Mouse (Mus musculus): ENCODE data around the gene Ofcc1.

The Ofcc1 gene

DNA sequence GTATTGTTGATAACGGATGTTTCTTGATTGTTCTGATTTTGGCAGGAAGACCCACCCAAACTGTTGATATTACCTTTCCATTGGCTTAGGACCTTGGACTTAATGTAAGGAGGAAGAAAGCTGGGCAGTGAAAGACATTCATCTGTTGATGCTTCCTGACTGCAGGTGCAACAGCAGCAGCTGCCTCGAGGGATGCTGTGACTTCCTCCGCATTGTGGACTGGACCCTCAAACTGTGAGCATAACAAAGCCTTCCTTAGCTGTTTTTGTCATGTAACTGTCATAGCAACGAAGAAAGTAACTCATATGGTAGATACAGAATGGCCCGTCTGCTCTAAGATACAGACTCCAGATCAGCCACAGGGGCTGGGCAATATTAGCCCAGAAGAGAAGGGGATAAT lies 102.5 kb downstream of the Ofcc1 start:
- in situ Hi-C loops (cut with MboI; ENCODE audit: unreplicated experiment in 2 of 2) = no loop called here

DNA sequence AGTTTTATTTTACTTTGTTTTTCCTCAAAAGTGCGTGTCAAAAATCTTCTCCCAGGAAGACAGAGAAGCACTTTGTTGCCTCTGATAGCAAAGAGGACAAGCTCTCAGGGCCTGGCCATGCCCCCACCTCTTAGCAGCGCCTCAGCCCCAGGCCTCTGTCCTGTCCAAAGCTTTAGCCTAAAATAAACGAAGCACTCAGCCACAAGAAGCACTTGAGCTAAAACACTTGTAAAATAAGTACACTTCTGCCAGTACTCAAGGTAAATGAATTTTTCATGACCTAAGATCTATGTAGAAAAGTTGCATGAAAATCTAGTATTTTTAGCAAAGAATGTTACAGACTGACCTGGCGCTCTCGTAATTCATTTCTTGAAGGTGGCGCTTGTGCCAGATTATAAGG lies 117.4 kb downstream of the Ofcc1 start:
- in situ Hi-C loops (cut with MboI; ENCODE audit: unreplicated experiment in 2 of 2) = no loop called here

DNA sequence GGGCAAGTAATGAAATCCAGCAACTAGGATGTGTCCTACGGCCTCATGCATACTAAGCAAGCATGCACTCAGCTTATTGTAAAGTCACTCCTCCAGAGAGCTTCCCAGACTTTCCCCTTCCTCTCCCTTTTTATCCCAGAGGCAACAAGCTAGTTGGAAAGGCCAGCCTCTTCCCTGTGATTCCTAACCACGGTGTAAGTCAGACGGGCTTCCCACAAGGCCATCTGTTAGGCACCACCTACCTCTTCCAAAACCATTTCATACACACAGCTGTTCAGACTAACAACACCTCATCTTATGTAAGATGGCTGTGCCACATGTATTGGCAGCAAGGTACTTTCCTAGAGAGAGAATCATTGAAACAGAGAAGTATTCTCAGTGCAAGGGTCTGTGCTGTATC lies 124.9 kb downstream of the Ofcc1 start:
- in situ Hi-C loops (cut with MboI; ENCODE audit: unreplicated experiment in 2 of 2) = no loop called here

DNA sequence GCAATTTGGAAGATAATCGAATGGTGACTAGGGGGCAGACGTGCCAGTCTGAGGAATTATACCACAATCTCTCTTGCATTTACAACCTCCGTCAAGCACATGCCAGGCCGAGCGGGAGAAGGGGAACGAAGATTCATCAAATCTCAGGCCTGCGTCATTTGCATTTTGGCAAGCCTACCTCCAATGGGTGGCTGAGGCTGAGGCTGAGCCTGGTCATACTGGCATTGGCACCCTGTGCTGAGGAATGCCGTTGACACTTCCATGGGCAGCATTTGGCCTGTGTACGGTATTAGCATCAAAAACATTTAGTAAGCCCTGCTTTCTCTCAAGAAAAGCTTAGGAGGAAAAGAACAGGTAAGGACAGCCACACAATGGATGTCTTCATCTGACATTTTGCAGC lies 152.9 kb downstream of the Ofcc1 start:
- in situ Hi-C loops (cut with MboI; ENCODE audit: unreplicated experiment in 2 of 2) = no loop called here

DNA sequence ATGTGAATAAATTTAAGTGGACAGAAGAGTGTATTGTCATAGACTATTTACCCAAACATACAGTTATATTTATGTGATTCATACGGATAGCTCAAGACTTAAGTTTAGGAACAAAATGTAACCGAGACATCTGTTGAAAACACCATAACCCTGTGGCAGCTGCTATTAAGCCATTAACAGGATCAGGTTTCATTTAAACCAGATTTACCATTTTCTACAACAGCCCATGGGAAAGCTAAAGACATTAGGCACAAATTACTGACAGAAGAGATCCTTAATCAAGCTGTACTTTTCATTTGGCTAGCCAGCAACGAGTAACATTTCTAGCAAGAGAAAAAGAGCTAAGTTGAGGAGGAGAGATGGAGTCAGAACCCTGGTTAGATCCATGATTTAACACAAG lies 179.5 kb downstream of the Ofcc1 start:
- in situ Hi-C loops (cut with MboI; ENCODE audit: unreplicated experiment in 2 of 2) = no loop called here

DNA sequence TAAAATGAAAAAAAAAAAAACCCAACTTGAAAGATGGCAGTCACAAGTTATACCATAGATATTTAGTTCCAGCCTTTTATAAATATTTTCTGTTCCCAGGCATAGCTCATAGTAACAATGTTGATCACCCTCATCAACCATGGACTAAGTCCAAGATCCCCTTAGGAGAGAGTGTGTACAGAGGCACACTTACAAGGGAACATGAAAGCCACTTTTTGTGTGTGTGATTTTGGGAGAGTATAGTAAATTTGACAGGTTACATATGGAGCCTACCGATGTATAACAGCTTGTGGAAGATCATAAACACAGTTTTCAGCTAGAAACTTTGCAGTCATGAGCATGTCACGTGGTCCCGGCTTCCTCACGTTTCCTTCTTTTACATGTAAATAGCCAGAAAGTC lies 189.5 kb downstream of the Ofcc1 start:
- in situ Hi-C loops (cut with MboI; ENCODE audit: unreplicated experiment in 2 of 2) = no loop called here

DNA sequence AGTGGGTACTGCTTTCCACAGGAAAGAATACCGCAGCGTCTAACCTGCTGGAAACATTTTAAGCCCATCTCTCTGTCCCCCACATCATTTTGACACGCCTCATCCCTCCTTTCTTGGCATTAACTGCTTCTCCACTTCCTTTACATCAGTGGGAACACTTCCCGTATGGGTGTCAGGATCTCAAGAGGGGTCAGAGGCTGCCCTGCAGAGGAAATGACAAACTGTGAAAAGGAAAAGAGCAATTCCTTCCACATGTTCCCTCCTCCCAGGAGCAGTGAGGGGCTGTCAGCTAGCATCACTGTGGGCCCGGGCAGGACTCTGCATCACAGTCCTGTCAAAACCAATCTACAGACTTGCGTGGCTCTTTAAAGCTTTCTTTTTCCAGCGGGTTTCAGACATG lies 193.4 kb downstream of the Ofcc1 start:
- in situ Hi-C loops (cut with MboI; ENCODE audit: unreplicated experiment in 2 of 2) = no loop called here

DNA sequence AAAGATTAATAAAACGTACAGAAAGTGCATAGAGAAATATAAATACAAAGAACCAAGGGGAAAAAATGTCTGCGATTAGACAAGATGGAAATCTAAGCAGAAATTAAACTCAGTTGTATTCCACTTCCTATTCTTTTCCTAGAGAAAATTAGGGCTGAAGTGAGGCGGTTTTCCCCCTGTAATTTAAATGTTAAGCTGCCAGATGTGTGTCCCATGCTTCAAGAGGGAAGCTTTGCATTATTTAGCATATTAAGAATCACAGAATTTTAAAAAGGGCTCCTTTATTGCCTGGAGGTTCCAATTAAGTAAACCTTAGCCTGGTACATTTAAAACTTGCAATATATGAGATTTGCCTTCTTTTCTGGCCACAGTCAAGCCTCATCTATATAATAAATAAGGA lies 205.8 kb downstream of the Ofcc1 start:
- in situ Hi-C loops (cut with MboI; ENCODE audit: unreplicated experiment in 2 of 2) = no loop called here

DNA sequence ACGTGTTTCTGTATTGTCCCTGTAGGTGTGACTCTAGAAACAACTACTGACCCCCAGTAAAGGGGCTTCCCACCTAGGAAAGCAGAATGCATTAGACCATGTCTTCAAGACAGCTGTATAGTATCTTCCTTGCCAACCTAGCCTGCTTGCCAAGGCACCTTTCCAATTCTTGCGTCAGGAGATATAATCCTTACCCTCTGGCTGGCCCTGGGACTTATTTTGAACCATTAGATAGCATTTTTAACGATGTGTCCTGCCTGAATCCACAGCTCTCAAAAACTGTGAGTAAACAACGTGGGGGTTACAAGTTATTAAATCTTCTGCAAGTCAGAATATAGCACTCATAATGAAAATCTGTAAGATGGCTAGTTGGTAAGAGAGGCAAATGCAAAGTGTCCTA lies 221.3 kb downstream of the Ofcc1 start:
- in situ Hi-C loops (cut with MboI; ENCODE audit: unreplicated experiment in 2 of 2) = no loop called here

DNA sequence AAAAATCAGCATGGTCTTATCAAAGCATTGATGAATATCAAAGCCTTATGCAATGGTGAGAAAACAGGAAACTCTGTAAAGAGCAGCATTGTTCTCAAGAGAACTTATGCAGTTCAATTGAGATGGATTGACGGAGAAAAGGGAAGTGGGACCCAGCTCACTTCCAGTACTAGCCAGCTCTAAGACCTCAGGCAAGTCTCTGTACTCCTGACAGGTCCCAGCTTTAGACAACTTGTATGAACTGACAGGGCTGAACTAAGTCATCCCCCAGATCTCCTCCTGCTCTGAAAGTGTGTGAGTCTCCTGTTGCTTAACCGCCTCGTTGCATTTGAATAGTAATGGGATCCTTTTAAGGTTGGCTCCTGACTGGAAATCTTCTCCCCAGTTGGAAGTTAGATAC lies 225.2 kb downstream of the Ofcc1 start:
- in situ Hi-C loops (cut with MboI; ENCODE audit: unreplicated experiment in 2 of 2) = no loop called here

DNA sequence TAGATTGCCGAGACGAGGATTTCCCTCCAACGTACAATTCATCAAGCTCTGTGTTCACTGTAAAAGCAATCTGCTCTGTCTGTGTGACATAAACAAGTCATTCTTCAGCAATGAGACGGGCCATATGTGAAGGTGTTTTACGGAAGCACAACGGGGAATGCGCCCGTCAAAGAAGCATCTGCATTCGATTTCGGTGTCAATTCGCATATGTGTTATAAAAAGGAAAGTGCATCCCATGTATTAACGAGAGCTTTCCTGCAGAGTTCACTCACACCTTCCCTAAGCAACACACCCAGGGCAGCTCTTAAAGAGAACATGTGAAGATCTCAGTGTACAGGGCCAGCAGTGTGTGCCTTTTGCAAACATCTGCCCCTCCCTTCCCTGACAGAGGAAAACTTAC lies 225.6 kb downstream of the Ofcc1 start:
- in situ Hi-C loops (cut with MboI; ENCODE audit: unreplicated experiment in 2 of 2) = no loop called here

DNA sequence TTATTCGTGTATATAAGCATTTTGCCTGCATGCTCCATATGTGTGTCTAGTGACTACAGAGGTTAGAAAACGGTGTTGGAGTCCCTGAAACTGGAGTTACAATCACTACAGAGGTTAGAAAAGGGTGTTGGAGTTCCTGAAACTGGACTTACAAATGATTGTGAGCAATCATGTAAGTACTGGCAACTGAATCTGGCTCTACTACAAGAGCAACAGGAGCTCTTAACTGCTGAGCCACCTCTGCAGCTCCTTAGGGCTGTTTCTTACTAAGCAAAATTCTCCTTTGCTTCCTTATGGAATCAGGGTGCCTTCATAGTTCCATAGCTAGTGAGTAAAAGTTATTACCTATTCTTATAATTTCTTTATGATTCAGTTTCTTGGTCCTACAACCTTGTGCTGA lies 237.4 kb downstream of the Ofcc1 start:
- in situ Hi-C loops (cut with MboI; ENCODE audit: unreplicated experiment in 2 of 2) = no loop called here

DNA sequence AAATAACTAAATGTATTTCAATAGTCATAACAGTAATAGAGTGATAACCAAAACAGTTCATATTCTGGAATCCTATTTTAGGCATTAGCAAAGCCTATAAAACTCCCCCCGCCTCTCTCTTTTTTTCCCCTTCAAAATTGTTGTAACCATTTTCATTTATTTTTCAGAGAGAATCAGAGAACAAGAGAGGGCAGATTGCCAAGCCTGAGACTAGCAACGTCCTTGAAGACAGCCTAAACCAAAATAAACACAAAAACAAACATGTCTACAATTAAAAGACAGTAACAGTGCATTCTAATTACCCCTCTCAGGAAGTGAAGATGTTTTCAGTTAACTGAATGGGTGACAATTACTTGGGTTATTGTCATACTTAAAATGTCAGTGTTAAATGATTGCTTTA lies 248.9 kb downstream of the Ofcc1 start:
- in situ Hi-C loops (cut with MboI; ENCODE audit: unreplicated experiment in 2 of 2) = no loop called here

DNA sequence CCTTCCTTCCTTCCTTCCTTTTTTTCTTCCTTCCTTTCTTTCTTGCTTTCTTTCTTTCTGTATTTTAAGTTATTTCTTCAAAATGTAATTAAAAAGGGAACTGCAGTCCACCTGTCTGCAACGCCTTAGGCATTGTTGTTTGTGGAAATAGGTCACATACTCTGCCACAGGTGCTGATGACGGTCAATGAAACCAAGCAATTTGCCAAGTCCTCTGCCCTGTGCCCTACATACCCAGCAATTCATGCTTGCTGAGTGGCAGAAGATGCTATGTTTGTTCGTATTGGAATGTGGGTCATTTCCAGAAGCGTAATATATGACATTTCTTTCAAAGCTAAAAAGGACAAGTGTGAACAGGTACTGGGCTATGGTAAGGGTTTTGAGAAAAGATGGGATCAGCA lies 285.0 kb downstream of the Ofcc1 start:
- in situ Hi-C loops (cut with MboI; ENCODE audit: unreplicated experiment in 2 of 2) = no loop called here

DNA sequence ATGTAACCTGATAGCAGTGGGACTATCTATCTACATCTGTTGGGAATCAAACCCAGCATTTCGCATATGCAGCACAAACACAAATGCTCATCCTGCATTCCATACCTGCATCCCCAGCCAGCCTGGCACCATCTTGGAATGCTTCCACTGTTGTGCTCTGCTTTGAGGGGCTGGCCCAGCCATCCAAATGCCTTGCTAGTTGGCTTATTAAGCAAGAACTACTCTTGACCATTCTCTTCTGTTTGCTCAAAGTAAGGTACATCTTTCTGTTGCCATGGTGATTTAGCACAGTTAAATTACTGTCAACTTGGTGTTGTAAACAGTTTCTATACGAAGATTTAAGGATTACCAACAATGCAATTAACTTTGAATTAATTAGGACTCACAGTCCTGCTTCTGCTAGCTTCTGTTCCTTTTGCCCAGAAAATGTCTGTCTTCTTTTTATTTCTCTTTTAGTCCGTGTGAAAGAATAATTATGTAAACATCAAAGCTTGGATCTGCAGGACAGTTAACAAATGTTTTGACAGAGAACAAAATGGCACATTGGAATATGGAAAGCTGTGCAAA lies 286.3 kb downstream of the Ofcc1 start:
- in situ Hi-C loops (cut with MboI; ENCODE audit: unreplicated experiment in 2 of 2) = no loop called here

DNA sequence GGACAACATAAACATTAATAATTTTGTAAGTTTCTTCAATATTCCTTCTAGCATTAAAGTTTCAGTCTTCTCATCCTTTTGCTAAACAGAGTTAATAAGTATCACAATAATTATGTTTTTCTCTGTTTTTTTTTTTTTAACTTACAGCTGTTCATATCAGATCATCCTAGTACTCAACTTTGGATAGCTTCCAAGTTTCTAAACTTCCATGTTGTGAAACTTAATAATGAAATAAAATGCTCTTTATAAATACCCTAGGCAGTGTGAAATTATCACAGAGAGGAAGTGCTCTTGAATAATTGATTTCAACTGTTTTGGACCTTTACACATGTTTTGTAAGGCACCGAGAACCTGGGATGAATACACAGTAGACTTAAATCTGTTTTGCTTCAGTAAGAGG lies 291.2 kb downstream of the Ofcc1 start:
- in situ Hi-C loops (cut with MboI; ENCODE audit: unreplicated experiment in 2 of 2) = no loop called here

DNA sequence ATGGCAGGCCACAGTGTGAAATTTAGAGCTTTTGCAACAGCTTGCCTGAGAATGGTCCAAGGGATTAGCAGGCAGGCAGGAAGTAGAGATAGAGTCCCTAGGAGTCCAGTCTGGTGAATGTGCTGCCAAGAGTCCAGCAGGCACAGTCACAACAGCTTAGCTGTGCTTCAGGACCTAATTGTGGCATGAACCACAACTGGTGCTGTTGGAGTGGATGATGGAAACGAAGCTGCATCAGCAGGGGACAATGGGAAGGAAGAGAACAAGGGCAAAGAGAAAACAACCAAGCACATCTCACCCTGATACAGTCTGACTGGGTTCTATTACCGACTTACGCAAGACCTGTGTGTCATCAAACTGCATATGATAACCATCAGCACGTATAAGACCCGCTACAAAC lies 300.0 kb downstream of the Ofcc1 start:
- in situ Hi-C loops (cut with MboI; ENCODE audit: unreplicated experiment in 2 of 2) = no loop called here

DNA sequence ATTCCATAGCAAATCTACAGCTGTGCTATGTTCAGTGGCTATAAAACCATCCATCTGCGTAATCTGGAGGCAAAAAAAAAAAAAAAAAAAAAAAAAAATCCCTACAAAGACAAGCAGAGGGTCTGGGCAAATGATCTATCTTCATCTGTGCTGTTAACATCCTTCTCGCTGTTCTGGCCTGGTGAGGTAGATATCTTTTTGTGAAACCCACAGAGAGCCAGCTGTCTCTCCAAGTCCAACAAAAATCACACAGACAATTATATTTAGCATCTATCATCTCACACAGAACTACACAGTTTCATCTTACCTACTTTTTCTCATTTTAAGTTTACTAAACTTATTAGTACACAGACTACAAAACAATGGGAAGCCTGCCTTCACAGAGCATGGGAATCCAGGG lies 323.4 kb downstream of the Ofcc1 start:
- in situ Hi-C loops (cut with MboI; ENCODE audit: unreplicated experiment in 2 of 2) = no loop called here

DNA sequence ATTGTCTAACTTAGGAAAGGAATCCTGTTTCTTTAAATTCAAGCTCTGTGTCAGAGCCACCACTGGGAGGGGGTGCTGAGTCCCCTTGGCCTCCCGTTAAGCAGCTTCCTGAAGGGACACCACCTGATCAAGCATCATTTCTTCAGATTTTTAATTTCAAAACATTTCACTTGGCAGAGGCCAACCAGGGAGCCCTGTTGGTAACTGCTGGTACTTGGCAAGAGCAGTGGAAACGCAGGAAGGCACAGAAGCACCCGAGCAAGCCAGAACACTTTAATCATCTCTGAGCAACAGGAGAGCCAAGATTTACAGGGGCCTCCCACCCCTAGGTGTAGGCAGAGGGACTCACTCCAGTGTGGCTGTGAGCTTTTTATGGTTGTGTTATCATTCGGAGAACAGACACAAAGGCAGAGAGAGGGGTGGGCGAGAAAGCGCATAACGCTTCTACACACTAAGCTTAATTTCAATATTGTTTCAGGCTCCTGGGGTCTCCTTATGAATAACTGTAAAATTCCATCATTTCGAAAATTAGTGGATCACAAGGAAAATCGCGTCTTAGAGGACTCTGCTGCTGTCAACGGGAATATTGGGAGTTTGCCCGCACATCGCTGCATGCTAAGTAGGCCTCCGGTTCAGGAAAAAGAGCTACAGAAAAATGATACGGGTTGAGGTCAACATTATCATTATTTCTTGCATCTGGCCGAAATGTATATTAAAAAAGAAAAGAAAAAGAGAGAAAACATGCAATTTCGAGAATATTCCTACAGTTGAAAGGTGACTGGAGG lies 324.1 kb downstream of the Ofcc1 start:
- in situ Hi-C loops (cut with MboI; ENCODE audit: unreplicated experiment in 2 of 2) = no loop called here

DNA sequence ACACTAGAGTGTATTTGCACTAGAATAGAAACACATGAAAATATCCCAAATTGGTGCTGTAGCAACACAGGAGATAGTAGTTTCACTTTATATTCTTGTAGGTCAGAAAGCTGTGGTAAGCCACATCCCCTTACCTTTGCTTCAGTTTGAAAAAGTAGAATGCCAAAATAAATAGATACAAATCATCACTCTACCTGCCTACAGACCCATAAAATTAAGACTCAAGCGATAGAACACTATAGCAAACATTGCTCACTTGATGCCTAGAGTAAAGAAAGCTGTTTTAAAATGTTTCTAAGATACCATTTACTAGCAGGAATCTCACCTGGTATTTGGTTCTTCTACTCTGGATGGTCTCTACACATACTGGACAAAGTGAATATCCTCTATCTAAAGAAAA lies 331.8 kb downstream of the Ofcc1 start:
- in situ Hi-C loops (cut with MboI; ENCODE audit: unreplicated experiment in 2 of 2) = no loop called here

DNA sequence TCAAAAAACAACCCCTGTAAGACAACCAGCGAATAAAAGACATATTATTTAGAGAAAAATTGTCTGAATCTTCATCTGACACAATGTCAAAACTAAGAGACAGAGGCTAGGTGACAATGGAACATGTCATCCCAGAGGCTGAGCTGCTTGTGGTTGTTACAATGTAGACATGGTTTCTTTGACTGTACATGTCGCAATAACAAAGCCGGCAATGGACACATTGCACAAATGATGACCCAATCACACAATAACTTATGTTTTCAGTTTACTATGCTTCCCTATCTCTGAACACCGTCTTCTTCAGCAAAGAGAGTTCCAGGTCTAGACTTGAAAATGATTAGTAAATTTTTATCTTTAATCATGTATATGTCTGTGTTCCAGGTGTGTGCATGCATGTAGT lies 332.4 kb downstream of the Ofcc1 start:
- in situ Hi-C loops (cut with MboI; ENCODE audit: unreplicated experiment in 2 of 2) = no loop called here

DNA sequence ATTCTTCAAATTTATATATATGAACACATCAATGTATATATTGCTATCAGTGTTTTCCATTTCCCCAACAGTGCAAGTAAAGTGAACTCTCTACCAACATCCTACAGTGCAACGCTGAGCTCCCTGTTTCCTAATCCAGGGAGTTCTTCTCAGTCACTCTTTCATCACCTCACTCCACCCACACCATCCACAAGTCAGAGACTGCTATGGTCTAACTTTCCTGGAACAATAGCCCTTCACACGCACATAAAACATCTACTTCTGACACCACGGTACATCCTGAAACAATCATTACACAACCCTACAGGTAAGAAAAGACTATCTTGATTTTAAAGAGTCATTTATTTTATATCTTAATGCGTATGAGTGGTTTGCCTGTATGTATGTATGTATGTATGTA lies 335.4 kb downstream of the Ofcc1 start:
- in situ Hi-C loops (cut with MboI; ENCODE audit: unreplicated experiment in 2 of 2) = no loop called here
